Mouse (Mus musculus) heart, adult 10 weeks (tissue): Measurements from ENCODE around the gene Ptpn18. TPM values are rescaled to one million over a fixed set of nuclear protein-coding genes. Genes with fewer than 3 reads are reported as not detected.

Experiments
- polyA plus RNA-seq: library from polyadenylated mRNA; stranded (reverse); fragments of 350-450 nt; fragmentation: Illumina TruSeq; extraction: RNeasy Lipid Tissue Mini Kit (QIAGEN cat#74804); gene quantifications from one replicate; pipeline ENCODE4 v1.2.3, GENCODE M21; 2014; ENCODE audit warnings: low read depth, low replicate concordance

Ptpn18 gene
- 6.1 TPM for polyA plus RNA-seq

GRCm38 (mm10) chr1:34459284-34460060 lies at the start of gene Ptpn18:
TSS of gene Ptpn18 (plus strand) at chr1:34459762.

GRCm38 (mm10) chr1:34439215-34439960 lies 20.2 kb upstream of the Ptpn18 start, which contains the start of the genes Ccdc115 and Imp4:
TSS of gene Ccdc115 (minus strand) at chr1:34439672.
TSS of gene Imp4 (plus strand) at chr1:34439851.

Other genes with a start within 250 kb of the Ptpn18 start
- 22.2 TPM for gene Ccdc115, start 20.1 kb upstream of the Ptpn18 start, polyA plus RNA-seq
- 13.7 TPM for gene Imp4, start 19.9 kb upstream of the Ptpn18 start, polyA plus RNA-seq
- gene Prss39, start 38.6 kb downstream of the Ptpn18 start, polyA plus RNA-seq, result not detected
- not detected for gene Cfc1, start 75.9 kb downstream of the Ptpn18 start, polyA plus RNA-seq
- not detected for gene Prss40, start 101.2 kb downstream of the Ptpn18 start, polyA plus RNA-seq
- not detected for gene Amer3, start 119.9 kb downstream of the Ptpn18 start, polyA plus RNA-seq